Mouse (Mus musculus) MEL (cell line): ENCODE results near the gene Got1. TPM values are rescaled to one million over a fixed set of nuclear protein-coding genes. Genes with fewer than 3 reads are reported as not detected.

Experiments used
- DNase-seq: peaks from one replicate; pipeline ENCODE4 v3.0.0; 2011; ENCODE audit warnings: low read depth, low spot score
- H3K27ac ChIP-seq: 2 replicates; pipeline ENCODE4 v1.5.1; 2012; ENCODE audit warnings: low read depth, mild to moderate bottlenecking, control low read depth, low read length, moderate library complexity; ENCODE audit not compliant: control insufficient read depth
- H3K27me3 ChIP-seq, 2 experiments: fragments of 150-350 bp in 1 of 2; sonication (generic) in 1 of 2; 2 replicates each; pipeline ENCODE4 v1.6.1; 2012; ENCODE audit warnings: low read length in 2 of 2, mild to moderate bottlenecking in 2 of 2, improper control_type of control experiment in 1 of 2, moderate library complexity in 1 of 2; ENCODE audit not compliant: insufficient read depth in 2 of 2, control insufficient read depth in 1 of 2
- H3K36me3 ChIP-seq, 2 experiments: 2 replicates each; pipeline ENCODE4 v1.6.1; 2012 to 2014; ENCODE audit warnings: low read length in 2 of 2, improper control_type of control experiment in 1 of 2, inconsistent platforms in 1 of 2, mild to moderate bottlenecking in 1 of 2; ENCODE audit not compliant: insufficient read depth in 2 of 2, control insufficient read depth in 1 of 2
- H3K4me1 ChIP-seq, 2 experiments: fragments of 150-350 bp in 1 of 2; sonication (generic) in 1 of 2; 2 replicates each; pipeline ENCODE4 v1.6.1; 2012; ENCODE audit warnings: low read length in 2 of 2, improper control_type of control experiment in 1 of 2, mild to moderate bottlenecking in 1 of 2; ENCODE audit not compliant: insufficient read depth in 2 of 2, control insufficient read depth in 1 of 2
- H3K4me3 ChIP-seq, 2 experiments: fragments of 150-350 bp in 1 of 2; sonication (generic) in 1 of 2; 2 replicates each; pipeline ENCODE4 v1.5.1; 2012; ENCODE audit warnings: low read depth in 2 of 2, low read length in 2 of 2, mild to moderate bottlenecking in 2 of 2, moderate library complexity in 2 of 2, control low read depth in 1 of 2, improper control_type of control experiment in 1 of 2; ENCODE audit not compliant: control insufficient read depth in 1 of 2, insufficient read depth in 1 of 2
- H3K79me2 ChIP-seq: 2 replicates; pipeline ENCODE4 v1.6.1; 2012; ENCODE audit warnings: mild to moderate bottlenecking, low read length, moderate library complexity; ENCODE audit not compliant: control insufficient read depth, poor library complexity, insufficient read depth
- H3K9ac ChIP-seq: 2 replicates; pipeline ENCODE4 v1.6.1; 2012; ENCODE audit warnings: low read depth, mild to moderate bottlenecking, control low read depth, low read length, moderate library complexity; ENCODE audit not compliant: control insufficient read depth, poor library complexity, severe bottlenecking
- H3K9me3 ChIP-seq: fragments of 150-350 bp; sonication (generic); replicated peaks from 2 replicates; pipeline ENCODE4 v1.6.1; 2012; ENCODE audit warnings: mild to moderate bottlenecking, low read length, improper control_type of control experiment, moderate library complexity; ENCODE audit not compliant: insufficient read depth
- BHLHE40 ChIP-seq: IDR thresholded peaks from 2 replicates; pipeline ENCODE4 v1.6.1; 2012; ENCODE audit warnings: low read depth, mild to moderate bottlenecking, inconsistent platforms, low read length, improper control_type of control experiment, borderline replicate concordance
- CHD2 ChIP-seq: IDR thresholded peaks from 2 replicates; pipeline ENCODE4 v1.6.1; 2011; ENCODE audit warnings: low read length, improper control_type of control experiment
- CTCF ChIP-seq, 3 experiments: IDR thresholded peaks in 2 of 3; conservative IDR thresholded peaks in 1 of 3; 2 replicates each; pipeline ENCODE4 v1.5.1; 2011 to 2012; ENCODE audit warnings: low read length in 3 of 3, low read depth in 2 of 3, mild to moderate bottlenecking in 2 of 3, improper control_type of control experiment in 1 of 3, inconsistent platforms in 1 of 3, mixed read lengths in 1 of 3, moderate library complexity in 1 of 3; ENCODE audit not compliant: control insufficient read depth in 1 of 3, insufficient read depth in 1 of 3, poor library complexity in 1 of 3, severe bottlenecking in 1 of 3
- E2F4 ChIP-seq: IDR thresholded peaks from 2 replicates; pipeline ENCODE4 v1.6.1; 2011; ENCODE audit warnings: low read depth, low read length, improper control_type of control experiment, borderline replicate concordance
- ELF1 ChIP-seq: IDR thresholded peaks from 2 replicates; pipeline ENCODE4 v1.6.1; 2014; ENCODE audit warnings: low read depth, mild to moderate bottlenecking, inconsistent platforms, low read length, improper control_type of control experiment, moderate library complexity
- GABPA ChIP-seq: IDR thresholded peaks from 2 replicates; pipeline ENCODE4 v1.6.1; 2012; ENCODE audit warnings: low read depth, mild to moderate bottlenecking, inconsistent platforms, low read length, improper control_type of control experiment, moderate library complexity
- GATA1 ChIP-seq: IDR thresholded peaks from 2 replicates; pipeline ENCODE4 v1.6.1; 2011; ENCODE audit warnings: low read depth, low read length, improper control_type of control experiment
- HCFC1 ChIP-seq: IDR thresholded peaks from 2 replicates; pipeline ENCODE4 v1.6.1; 2012; ENCODE audit warnings: low read depth, mild to moderate bottlenecking, inconsistent platforms, low read length, improper control_type of control experiment, moderate library complexity
- JUND ChIP-seq: IDR thresholded peaks from 2 replicates; pipeline ENCODE4 v1.6.1; 2011; ENCODE audit warnings: low read depth, mild to moderate bottlenecking, improper control_type of control experiment, low read length
- KAT2A ChIP-seq: conservative IDR thresholded peaks from 2 replicates; pipeline ENCODE4 v1.6.1; 2012; ENCODE audit warnings: low read depth, low read length, improper control_type of control experiment, inconsistent platforms
- MAFK ChIP-seq: IDR thresholded peaks from 2 replicates; pipeline ENCODE4 v1.6.1; 2011; ENCODE audit warnings: low read depth, mild to moderate bottlenecking, low read length, improper control_type of control experiment, borderline replicate concordance
- MAZ ChIP-seq: IDR thresholded peaks from 2 replicates; pipeline ENCODE4 v1.6.1; 2012; ENCODE audit warnings: low read depth, mild to moderate bottlenecking, inconsistent platforms, low read length, improper control_type of control experiment
- MEF2A ChIP-seq: IDR thresholded peaks from 2 replicates; pipeline ENCODE4 v1.6.1; 2014; ENCODE audit warnings: low read depth, mild to moderate bottlenecking, inconsistent platforms, low read length, improper control_type of control experiment; ENCODE audit not compliant: poor library complexity, insufficient replicate concordance, severe bottlenecking; ENCODE audit errors: extremely low read depth
- MYB ChIP-seq: IDR thresholded peaks from 2 replicates; pipeline ENCODE4 v1.6.1; 2011; ENCODE audit warnings: mild to moderate bottlenecking, low read depth, low read length, improper control_type of control experiment
- MYC ChIP-seq: IDR thresholded peaks from 2 replicates; pipeline ENCODE4 v1.6.1; 2011; ENCODE audit warnings: low read depth, mild to moderate bottlenecking, low read length, improper control_type of control experiment, moderate library complexity
- NELFE ChIP-seq: IDR thresholded peaks from 2 replicates; pipeline ENCODE4 v1.6.1; 2011; ENCODE audit warnings: low read depth, low read length, improper control_type of control experiment
- NRF1 ChIP-seq: IDR thresholded peaks from 2 replicates; pipeline ENCODE4 v1.6.1; 2014; ENCODE audit warnings: low read depth, mild to moderate bottlenecking, inconsistent platforms, low read length, improper control_type of control experiment, moderate library complexity; ENCODE audit not compliant: poor library complexity, insufficient read depth, severe bottlenecking
- POLR2A ChIP-seq, 2 experiments: IDR thresholded peaks; 2 replicates each; pipeline ENCODE4 v1.6.1; 2011 to 2012; ENCODE audit warnings: low read length in 2 of 2, mild to moderate bottlenecking in 2 of 2, control low read depth in 1 of 2, improper control_type of control experiment in 1 of 2, low read depth in 1 of 2, moderate library complexity in 1 of 2; ENCODE audit not compliant: control insufficient read depth in 1 of 2, insufficient read depth in 1 of 2, poor library complexity in 1 of 2
- POLR2AphosphoS5 ChIP-seq: IDR thresholded peaks from 2 replicates; pipeline ENCODE4 v1.6.1; 2012; ENCODE audit warnings: low read depth, borderline replicate concordance, mild to moderate bottlenecking, inconsistent platforms, low read length, moderate library complexity, mixed read lengths
- RAD21 ChIP-seq: IDR thresholded peaks from 2 replicates; pipeline ENCODE4 v1.6.1; 2011; ENCODE audit warnings: mild to moderate bottlenecking, low read depth, low read length, improper control_type of control experiment
- SIN3A ChIP-seq: IDR thresholded peaks from 2 replicates; pipeline ENCODE4 v1.6.1; 2012; ENCODE audit warnings: low read length, improper control_type of control experiment, inconsistent platforms
- SMC3 ChIP-seq: IDR thresholded peaks from 2 replicates; pipeline ENCODE4 v1.6.1; 2011; ENCODE audit warnings: low read depth, low read length, improper control_type of control experiment
- TAL1 ChIP-seq: IDR thresholded peaks from 2 replicates; pipeline ENCODE4 v1.6.1; 2012; ENCODE audit warnings: mild to moderate bottlenecking, inconsistent platforms, low read length, moderate library complexity, mixed read lengths
- TCF12 ChIP-seq: IDR thresholded peaks from 2 replicates; pipeline ENCODE4 v1.6.1; 2014; ENCODE audit warnings: low read depth, mild to moderate bottlenecking, inconsistent platforms, low read length, improper control_type of control experiment, moderate library complexity
- UBTF ChIP-seq: IDR thresholded peaks from 2 replicates; pipeline ENCODE4 v1.6.1; 2012; ENCODE audit warnings: low read depth, mild to moderate bottlenecking, inconsistent platforms, low read length, improper control_type of control experiment, moderate library complexity, borderline replicate concordance; ENCODE audit not compliant: insufficient read depth
- USF2 ChIP-seq, 2 experiments: IDR thresholded peaks; 2 replicates each; pipeline ENCODE4 v1.6.1; 2011 to 2012; ENCODE audit warnings: improper control_type of control experiment in 2 of 2, low read length in 2 of 2, borderline replicate concordance in 1 of 2, inconsistent platforms in 1 of 2, low read depth in 1 of 2, mild to moderate bottlenecking in 1 of 2; ENCODE audit not compliant: insufficient read depth in 1 of 2
- polyA plus RNA-seq, 2 experiments: library from polyadenylated mRNA; stranded (reverse) in 1 of 2; unstranded in 1 of 2; fragments of >175 nt in 1 of 2; fragments of >200 nt in 1 of 2; gene quantifications; 2 replicates each; pipeline versions ENCODE4 v1.2.1 to v1.2.4; 2012; ENCODE audit warnings: low replicate concordance in 2 of 2, low read depth in 1 of 2; ENCODE audit not compliant: insufficient read length in 2 of 2, insufficient read depth in 1 of 2, missing spikeins in 1 of 2
- total RNA-seq: library from RNA; depleted of rRNA; stranded (reverse); fragments of 300-350 nt; gene quantifications from 2 replicates; pipeline ENCODE4 v1.2.3, GENCODE M21; 2012

Got1 gene
- total and polyA plus RNA-seq, 3 experiments: 60.4 to 213 (median 106) TPM

DNA sequence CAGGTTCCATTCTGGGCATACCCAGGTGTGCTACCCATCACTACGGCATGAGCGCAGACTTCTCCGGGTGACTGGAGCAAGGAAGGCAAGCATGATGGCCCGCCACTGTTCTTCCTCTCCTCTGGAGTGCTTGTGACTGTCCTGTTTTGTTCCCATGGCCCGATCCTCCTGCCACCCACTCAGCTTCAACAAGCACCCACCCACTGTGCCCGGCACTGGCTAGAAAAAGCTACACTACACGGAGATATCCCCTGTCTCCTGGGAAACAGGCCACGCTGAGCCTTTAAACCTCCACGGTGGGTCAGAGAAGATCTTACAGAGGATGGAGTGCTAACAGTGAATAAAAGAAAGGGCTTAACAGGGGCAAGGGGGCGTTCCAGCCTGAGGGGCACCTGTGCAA, 5.2 kb downstream of the Got1 start:
- Histone ChIP-seq H3K27me3 (no peaks in the 10 kb centered on the region), H3K36me3 (peaks cover 17 to 21% of the 10 kb centered on the region in 2 experiments), H3K4me3 (no peak overlapping the region), H3K4me1 (peaks cover 4 to 7% of the 10 kb centered on the region in 2 experiments; a peak in 2 of 4 replicates), H3K9me3 (no peaks in the 10 kb centered on the region), H3K9ac (no peak overlapping the region), H3K27ac (no peak overlapping the region), H3K79me2 (peaks cover 65% of the 10 kb centered on the region)
- DNase-seq: no peak
- TF ChIP-seq CTCF (IDR thresholded peaks at IDR 0.05 in 2 of 3, conservative IDR thresholded peaks at IDR 0.05 in 1 of 3; ENCODE audit: control insufficient read depth in 1 of 3, insufficient read depth in 1 of 3, low read depth in 2 of 3, low read length in 3 of 3, poor library complexity in 1 of 3, severe bottlenecking in 1 of 3) (no peak), KAT2A (no peak), MEF2A (no peak), SMC3 (no peak), NRF1 (no peak), SIN3A (no peak), POLR2A (IDR thresholded peaks at IDR 0.05; ENCODE audit: control insufficient read depth in 1 of 2, insufficient read depth in 1 of 2, low read depth in 1 of 2, low read length in 2 of 2, poor library complexity in 1 of 2) (no peak), CHD2 (no peak), MYC (no peak), MAFK (no peak), TCF12 (no peak), JUND (no peak), USF2 (IDR thresholded peaks at IDR 0.05; ENCODE audit: borderline replicate concordance in 1 of 2, insufficient read depth in 1 of 2, low read depth in 1 of 2, low read length in 2 of 2) (no peak), NELFE (no peak), HCFC1 (no peak)

DNA sequence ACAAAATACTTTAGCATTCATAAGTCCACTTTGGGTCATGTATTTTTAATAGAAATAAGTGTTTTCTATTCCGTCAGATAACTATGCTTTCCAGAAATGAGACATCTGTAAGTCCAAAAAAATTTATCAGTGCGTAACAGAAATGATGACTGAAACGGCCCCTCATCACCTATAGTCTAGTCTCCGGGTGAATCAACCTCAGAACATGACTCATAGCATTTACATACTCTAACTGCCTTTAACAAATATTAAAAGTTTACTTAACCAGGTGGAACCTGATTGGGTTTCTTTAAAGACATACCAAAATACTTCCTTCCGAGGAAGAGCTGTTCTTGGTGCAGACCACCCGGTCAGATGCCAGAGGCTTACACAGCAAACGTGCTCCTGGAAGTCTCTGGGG, 6.1 kb downstream of the Got1 start:
- no peak for DNase-seq

More for the DNA sequence above, 6.1 kb downstream of the Got1 start:
- TF ChIP-seq ELF1 (no peak), BHLHE40 (no peak), GATA1 (no peak), CHD2 (no peak), E2F4 (no peak), RAD21 (no peak), MYC (no peak), USF2 (IDR thresholded peaks at IDR 0.05; ENCODE audit: borderline replicate concordance in 1 of 2, insufficient read depth in 1 of 2, low read depth in 1 of 2, low read length in 2 of 2) (no peak), GABPA (no peak), TAL1 (no peak), NELFE (no peak), UBTF (no peak), MYB (no peak), POLR2A (IDR thresholded peaks at IDR 0.05; ENCODE audit: control insufficient read depth in 1 of 2, insufficient read depth in 1 of 2, low read depth in 1 of 2, low read length in 2 of 2, poor library complexity in 1 of 2) (no peak), POLR2AphosphoS5 (no peak), MAZ (no peak), KAT2A (no peak)
- peaks cover 17 to 21% of the 10 kb centered on the region in 2 experiments for H3K36me3 ChIP-seq
- H3K4me3 ChIP-seq: no peak overlapping the region
- H3K9ac ChIP-seq: no peak overlapping the region
- H3K27ac ChIP-seq: no peak overlapping the region
- H3K27me3 ChIP-seq: no peaks in the 10 kb centered on the region
- H3K4me1 ChIP-seq: peaks cover 4 to 7% of the 10 kb centered on the region in 2 experiments; a peak in 2 of 4 replicates
- H3K79me2 ChIP-seq: peaks cover 55% of the 10 kb centered on the region
- no peaks in the 10 kb centered on the region for H3K9me3 ChIP-seq
